Mouse (Mus musculus) myocyte (in vitro differentiated cells): ENCODE results near the gene Prrc2a. TPM values are rescaled to one million over a fixed set of nuclear protein-coding genes. Genes with fewer than 3 reads are reported as not detected.

Experiments used
- H3K27me3 ChIP-seq: one replicate; pipeline ENCODE4 v1.6.1; 2011; ENCODE audit not compliant: control insufficient read depth, insufficient read depth, insufficient read length
- H3K36me3 ChIP-seq: one replicate; pipeline ENCODE4 v1.6.1; 2011; ENCODE audit not compliant: control insufficient read depth, insufficient read depth
- H3K4me2 ChIP-seq: one replicate; pipeline ENCODE4 v1.6.1; 2011; ENCODE audit warnings: low read depth, control low read depth
- H3K4me3 ChIP-seq: one replicate; pipeline ENCODE4 v1.5.1; 2011; ENCODE audit warnings: mild to moderate bottlenecking, control low read depth, moderate library complexity
- H3K79me2 ChIP-seq: one replicate; pipeline ENCODE4 v1.6.1; 2011; ENCODE audit not compliant: control insufficient read depth, insufficient read depth
- H3ac ChIP-seq: one replicate; pipeline ENCODE4 v1.6.1; 2011; ENCODE audit not compliant: control insufficient read depth, insufficient read length
- CEBPB ChIP-seq: IDR thresholded peaks from 2 replicates; pipeline ENCODE4 v1.6.1; 2011; ENCODE audit warnings: mild to moderate bottlenecking, moderate library complexity; ENCODE audit not compliant: poor library complexity, insufficient read depth, severe bottlenecking
- E2F4 ChIP-seq: IDR thresholded peaks from one replicate; pipeline ENCODE4 v1.6.1; 2011; ENCODE audit warnings: mild to moderate bottlenecking, control low read depth, moderate library complexity; ENCODE audit not compliant: insufficient read depth
- MAX ChIP-seq: IDR thresholded peaks from one replicate; pipeline ENCODE4 v1.6.1; 2011; ENCODE audit warnings: low read depth, mild to moderate bottlenecking, control low read depth
- MYOD1 ChIP-seq, 3 experiments: IDR thresholded peaks; one replicate each; pipeline ENCODE4 v1.6.1; 2011; ENCODE audit warnings: control low read depth in 2 of 3, low read depth in 2 of 3, mild to moderate bottlenecking in 2 of 3, moderate library complexity in 1 of 3; ENCODE audit not compliant: insufficient read length in 2 of 3, control insufficient read depth in 1 of 3
- MYOG ChIP-seq, 3 experiments: IDR thresholded peaks; one replicate each; pipeline ENCODE4 v1.6.1; 2011; ENCODE audit warnings: control low read depth in 2 of 3, low read depth in 2 of 3, mild to moderate bottlenecking in 2 of 3; ENCODE audit not compliant: insufficient read length in 2 of 3, control insufficient read depth in 1 of 3, insufficient read depth in 1 of 3
- POLR2A ChIP-seq: IDR thresholded peaks from one replicate; pipeline ENCODE4 v1.6.1; 2011; ENCODE audit warnings: low read depth, mild to moderate bottlenecking, control low read depth, moderate library complexity; ENCODE audit not compliant: insufficient read length
- POLR2AphosphoS2 ChIP-seq: IDR thresholded peaks from one replicate; pipeline ENCODE4 v1.6.1; 2011; ENCODE audit warnings: low read depth, control low read depth; ENCODE audit not compliant: insufficient read length
- REST ChIP-seq: IDR thresholded peaks from one replicate; pipeline ENCODE4 v1.6.1; 2011; ENCODE audit warnings: mild to moderate bottlenecking, control low read depth, moderate library complexity; ENCODE audit not compliant: insufficient read depth, insufficient read length
- SRF ChIP-seq: IDR thresholded peaks from one replicate; pipeline ENCODE4 v1.6.1; 2011; ENCODE audit warnings: low read depth; ENCODE audit not compliant: control insufficient read depth, insufficient read length
- TCF12 ChIP-seq: IDR thresholded peaks from one replicate; pipeline ENCODE4 v1.6.1; 2011; ENCODE audit warnings: mild to moderate bottlenecking, control low read depth; ENCODE audit not compliant: poor library complexity, insufficient read depth, severe bottlenecking
- TCF3 ChIP-seq: IDR thresholded peaks from one replicate; pipeline ENCODE4 v1.6.1; 2011; ENCODE audit warnings: low read depth, control low read depth; ENCODE audit not compliant: insufficient read length
- USF1 ChIP-seq: IDR thresholded peaks from one replicate; pipeline ENCODE4 v1.6.1; 2011; ENCODE audit warnings: low read depth, mild to moderate bottlenecking, control low read depth, moderate library complexity
- polyA plus RNA-seq: library from polyadenylated mRNA; unstranded; fragments of >200 nt; fragmentation: generic; extraction: Trizol; gene quantifications from one replicate; pipeline ENCODE4 v1.2.1, GENCODE M21; 2012; ENCODE audit warnings: missing spikeins

Prrc2a gene
- polyA plus RNA-seq, 1 experiment = 153 TPM

DNA sequence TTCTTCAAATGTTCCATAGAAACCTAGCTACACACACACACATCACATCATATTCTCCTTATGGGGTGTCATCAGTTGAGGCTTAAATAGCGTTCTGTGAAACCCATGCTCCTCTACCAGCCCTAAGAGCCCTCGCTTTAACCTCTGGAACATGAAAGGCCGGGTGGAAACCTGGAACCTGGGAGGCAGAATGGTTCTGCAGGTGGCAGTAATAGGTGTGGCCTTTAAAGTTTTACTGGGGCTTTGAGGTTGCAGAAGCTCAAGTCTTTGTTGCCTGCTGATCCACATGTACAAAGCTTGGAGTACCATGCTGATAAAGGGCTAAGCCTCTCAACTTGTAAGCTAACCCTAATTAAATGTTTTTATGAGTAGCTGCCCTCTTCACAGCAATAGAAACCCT, 17.3 kb downstream of the Prrc2a start:
- TF ChIP-seq MYOG (IDR thresholded peaks at IDR 0.05; ENCODE audit: control insufficient read depth in 1 of 3, insufficient read depth in 1 of 3, insufficient read length in 2 of 3, low read depth in 2 of 3) (no peak), SRF (no peak), POLR2AphosphoS2 (peak; percentile 13)
- Histone ChIP-seq H3K79me2 (no peaks in the 10 kb centered on the region), H3K36me3 (peaks cover 38% of the 10 kb centered on the region), H3K4me3 (no peak overlapping the region), H3K4me2 (no peak overlapping the region), H3K27me3 (no peaks in the 10 kb centered on the region), H3ac (no peak overlapping the region)

DNA sequence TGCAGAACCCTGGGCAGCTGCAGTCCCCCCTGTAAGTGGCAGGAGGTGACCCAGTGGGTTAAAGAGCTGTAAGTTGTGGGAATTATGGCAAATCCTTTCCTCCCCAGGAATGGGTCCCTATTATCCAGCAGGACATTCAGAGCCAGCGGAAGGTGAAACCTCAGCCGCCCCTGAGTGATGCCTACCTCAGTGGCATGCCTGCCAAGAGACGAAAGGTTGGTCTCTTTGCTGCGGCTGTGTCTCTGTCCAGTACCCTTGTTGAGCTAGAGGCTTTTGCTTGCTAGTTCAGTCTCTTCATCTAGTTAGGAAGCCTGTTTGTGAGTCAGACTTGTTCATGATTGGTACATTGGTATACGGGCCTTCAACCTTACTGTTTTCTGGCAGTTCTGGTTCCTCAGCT, 18.6 kb downstream of the Prrc2a start:
- H3K4me3 ChIP-seq = no peak overlapping the region
- no peak overlapping the region for H3K4me2 ChIP-seq
- H3K36me3 ChIP-seq = peaks cover 44% of the 10 kb centered on the region
- no peaks in the 10 kb centered on the region for H3K27me3 ChIP-seq
- no peak overlapping the region for H3ac ChIP-seq
- no peak for TF ChIP-seq TCF12
- no peak for TF ChIP-seq E2F4
- TF ChIP-seq REST = no peak
- no peak for TF ChIP-seq SRF
- TF ChIP-seq POLR2AphosphoS2 = peak; percentile 76
- TF ChIP-seq MYOD1 (IDR thresholded peaks at IDR 0.05; ENCODE audit: control insufficient read depth in 1 of 3, insufficient read length in 2 of 3, low read depth in 2 of 3) = no peak
- H3K79me2 ChIP-seq = no peaks in the 10 kb centered on the region

DNA sequence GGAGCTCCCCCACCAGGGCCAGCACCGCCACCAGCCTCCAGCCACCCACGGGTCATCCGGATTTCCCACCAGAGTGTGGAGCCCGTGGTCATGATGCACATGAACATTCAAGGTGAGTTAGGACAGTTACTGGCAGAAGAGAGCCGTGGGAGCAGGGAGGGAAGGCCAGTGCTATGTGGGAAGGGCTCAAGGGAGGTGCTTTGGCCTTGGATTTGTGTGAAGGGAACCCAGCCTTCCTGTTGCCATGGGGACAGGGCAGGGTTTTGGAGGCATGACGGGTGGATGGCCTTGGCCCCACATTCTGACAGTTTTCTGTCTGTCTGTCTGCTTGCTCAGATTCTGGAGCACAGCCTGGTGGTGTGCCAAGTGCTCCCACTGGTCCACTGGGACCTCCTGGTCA, 22.7 kb downstream of the Prrc2a start:
- H3K27me3 ChIP-seq = no peaks in the 10 kb centered on the region
- H3ac ChIP-seq = no peak overlapping the region
- H3K4me2 ChIP-seq = no peak overlapping the region
- H3K4me3 ChIP-seq = no peak overlapping the region
- H3K79me2 ChIP-seq = peaks cover 31% of the 10 kb centered on the region
- TF ChIP-seq MAX (no peak), POLR2AphosphoS2 (no peak), TCF3 (no peak), USF1 (no peak), REST (no peak), TCF12 (no peak), MYOD1 (IDR thresholded peaks at IDR 0.05; ENCODE audit: control insufficient read depth in 1 of 3, insufficient read length in 2 of 3, low read depth in 2 of 3) (no peak), CEBPB (no peak), E2F4 (no peak), SRF (no peak), MYOG (IDR thresholded peaks at IDR 0.05; ENCODE audit: control insufficient read depth in 1 of 3, insufficient read depth in 1 of 3, insufficient read length in 2 of 3, low read depth in 2 of 3) (no peak), POLR2A (no peak)
- H3K36me3 ChIP-seq = peaks cover 27% of the 10 kb centered on the region

DNA sequence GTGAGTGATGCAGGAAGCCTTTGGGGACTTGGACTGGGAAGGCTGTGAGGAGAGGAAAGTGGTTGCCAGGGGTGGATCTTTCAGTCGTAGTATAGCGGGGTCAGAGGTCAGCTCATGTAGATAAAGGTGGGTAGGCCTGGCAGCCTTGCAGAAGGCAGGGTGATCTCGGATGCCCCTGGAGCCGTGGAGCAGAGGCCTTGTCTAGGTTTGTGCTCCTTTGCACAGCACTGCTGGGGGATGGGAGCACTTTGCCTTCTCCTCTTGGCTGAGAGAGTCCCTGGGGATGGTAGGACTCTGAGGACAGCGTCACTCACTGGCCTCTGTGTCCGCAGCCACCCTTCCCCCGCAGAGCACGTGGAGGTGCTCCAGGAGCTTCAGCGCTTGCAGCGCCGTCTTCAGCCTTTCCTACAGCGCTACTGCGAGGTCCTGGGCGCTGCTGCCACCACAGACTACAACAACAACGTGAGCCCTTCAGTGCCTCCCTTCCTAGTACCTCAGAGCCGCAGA, 24.2 kb downstream of the Prrc2a start:
- Histone ChIP-seq H3K79me2 (peaks cover 45% of the 10 kb centered on the region), H3K27me3 (no peaks in the 10 kb centered on the region), H3K4me2 (no peak overlapping the region), H3K36me3 (peaks cover 25% of the 10 kb centered on the region), H3K4me3 (no peak overlapping the region), H3ac (no peak overlapping the region)
- no peak for TF ChIP-seq USF1
- TF ChIP-seq TCF3 = no peak
- no peak for TF ChIP-seq REST
- TF ChIP-seq E2F4 = no peak
- TF ChIP-seq POLR2A = no peak
- TF ChIP-seq SRF = no peak
- TF ChIP-seq POLR2AphosphoS2 = no peak
- no peak for TF ChIP-seq TCF12
- TF ChIP-seq MAX = no peak
- no peak for TF ChIP-seq CEBPB
- no peak for TF ChIP-seq MYOG (IDR thresholded peaks at IDR 0.05; ENCODE audit: control insufficient read depth in 1 of 3, insufficient read depth in 1 of 3, insufficient read length in 2 of 3, low read depth in 2 of 3)
- TF ChIP-seq MYOD1 (IDR thresholded peaks at IDR 0.05; ENCODE audit: control insufficient read depth in 1 of 3, insufficient read length in 2 of 3, low read depth in 2 of 3) = no peak

DNA sequence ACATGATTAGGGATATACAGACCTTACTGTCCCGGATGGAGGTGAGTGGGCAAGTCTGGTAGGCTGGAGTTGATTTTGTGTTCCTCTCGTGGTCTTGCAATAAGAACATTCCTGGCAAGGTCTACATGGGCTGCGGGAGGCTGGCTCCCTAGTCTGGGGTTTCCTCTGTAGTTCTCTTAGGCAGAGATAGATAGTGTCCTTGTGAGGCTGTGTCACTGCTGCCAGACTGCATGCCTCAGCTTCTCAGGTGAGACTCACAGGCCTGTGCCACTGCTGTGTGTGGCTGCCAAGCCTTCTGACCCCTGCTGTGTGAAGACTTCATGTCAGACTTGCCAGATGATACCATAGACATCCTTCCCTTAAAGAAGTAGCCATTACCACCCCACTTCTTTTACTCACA, 25.4 kb downstream of the Prrc2a start:
- peaks cover 18% of the 10 kb centered on the region for H3K36me3 ChIP-seq
- no peaks in the 10 kb centered on the region for H3K27me3 ChIP-seq
- TF ChIP-seq TCF3 (no peak), TCF12 (no peak), MYOD1 (IDR thresholded peaks at IDR 0.05; ENCODE audit: control insufficient read depth in 1 of 3, insufficient read length in 2 of 3, low read depth in 2 of 3) (no peak)
- H3K4me3 ChIP-seq = no peak overlapping the region
- H3K4me2 ChIP-seq = no peak overlapping the region
- H3K79me2 ChIP-seq = peaks cover 48% of the 10 kb centered on the region
- no peak overlapping the region for H3ac ChIP-seq
